Mouse (Mus musculus) megakaryocyte-erythroid progenitor cell, adult 5-6 weeks (primary cell): ENCODE data around the gene Hspbap1. TPM values are rescaled to one million over a fixed set of nuclear protein-coding genes. Genes with fewer than 3 reads are reported as not detected.
A peak's percentile ranks its signal among the peaks of the same experiment; 100 is the strongest.

ENCODE experiments used
- ATAC-seq: replicated peaks from 2 replicates; pipeline ENCODE4 v1.8.0; 2016; ENCODE audit warnings: mild to moderate bottlenecking, inconsistent platforms; ENCODE audit not compliant: severe bottlenecking, poor library complexity, low FRiP score, low TSS enrichment
- total RNA-seq, 2 experiments: library from RNA; stranded (forward) in 1 of 2; stranded (reverse) in 1 of 2; fragments of 200-1000, 215-1000 nt in 1 of 2; fragments of >200 nt in 1 of 2; fragmentation: Nextera tagmentation in 1 of 2; gene quantifications; 2 replicates each; pipeline ENCODE4 v1.2.3; 2014 to 2017

The Hspbap1 gene
- total RNA-seq, 2 experiments from 2014 or later = 5.9 to 8.0 TPM

GRCm38 (mm10) chr16:35869126-35869525 lies 99.0 kb downstream of the Hspbap1 start:
- ATAC-seq = no peak

- ATAC-seq = no peak
These were observed 99.5 kb downstream of the Hspbap1 start for GRCm38 (mm10) chr16:35869656-35870055.

- ATAC-seq = peak; percentile 8
These were observed 100.4 kb downstream of the Hspbap1 start for GRCm38 (mm10) chr16:35870581-35871047.

GRCm38 (mm10) chr16:35871048-35871851 lies 101.1 kb downstream of the Hspbap1 start, which contains the start of gene Parp14:
Parp14 (minus strand) TSS chr16:35871544.
- peak; percentile 66 for ATAC-seq

- ATAC-seq = peak; percentile 23
These were observed 101.7 kb downstream of the Hspbap1 start for GRCm38 (mm10) chr16:35871898-35872297.

GRCm38 (mm10) chr16:35872410-35873006 lies 102.3 kb downstream of the Hspbap1 start:
- no peak for ATAC-seq

GRCm38 (mm10) chr16:35874416-35874815 lies 104.2 kb downstream of the Hspbap1 start:
- ATAC-seq = peak; percentile 48

Other genes starting within 250 kb of the Hspbap1 start
- not detected in 2 replicates for gene Sema5b, start 229.2 kb upstream of the Hspbap1 start, total RNA-seq (2014; fragmentation: Nextera tagmentation)
- not detected in 2 replicates for gene Sema5b, start 229.2 kb upstream of the Hspbap1 start, total RNA-seq (2017)
- 2.1 and 5.3 TPM in 2 replicates for gene Dirc2, start 1.0 kb upstream of the Hspbap1 start, total RNA-seq (2014; fragmentation: Nextera tagmentation)
- 1.2 and 5.1 TPM in 2 replicates for gene Dirc2, start 1.0 kb upstream of the Hspbap1 start, total RNA-seq (2017)
- gene Parp14, start 101.2 kb downstream of the Hspbap1 start, total RNA-seq (2014; fragmentation: Nextera tagmentation) = 8.3 and 9.3 TPM in 2 replicates
- gene Parp14, start 101.2 kb downstream of the Hspbap1 start, total RNA-seq (2017) = 8.4 and 13.8 TPM in 2 replicates
- 14.8 and 18.1 TPM in 2 replicates for gene Parp9, start 168.1 kb downstream of the Hspbap1 start, total RNA-seq (2014; fragmentation: Nextera tagmentation)
- gene Parp9, start 168.1 kb downstream of the Hspbap1 start, total RNA-seq (2017) = 28.3 and 40.9 TPM in 2 replicates
- 15.8 and 19.4 TPM in 2 replicates for gene Dtx3l, start 168.8 kb downstream of the Hspbap1 start, total RNA-seq (2014; fragmentation: Nextera tagmentation)
- gene Dtx3l, start 168.8 kb downstream of the Hspbap1 start, total RNA-seq (2017) = 22.1 and 23.0 TPM in 2 replicates
- gene Kpna1, start 208.4 kb downstream of the Hspbap1 start, total RNA-seq (2014; fragmentation: Nextera tagmentation) = 50.3 and 58.3 TPM in 2 replicates
- 52.8 and 55.5 TPM in 2 replicates for gene Kpna1, start 208.4 kb downstream of the Hspbap1 start, total RNA-seq (2017)